Mouse (Mus musculus) megakaryocyte, embryonic 14.5 days (primary cell): ENCODE results near the gene Rhno1.

Experiments
- FLI1 ChIP-seq: IDR thresholded peaks from 2 replicates; pipeline ENCODE4 v1.6.1; 2012; ENCODE audit warnings: low read length, inconsistent platforms, mixed read lengths
- GATA1 ChIP-seq: IDR thresholded peaks from 3 replicates; pipeline ENCODE4 v1.6.1; 2012; ENCODE audit warnings: mixed read lengths, low read length, inconsistent platforms, borderline replicate concordance

DNA sequence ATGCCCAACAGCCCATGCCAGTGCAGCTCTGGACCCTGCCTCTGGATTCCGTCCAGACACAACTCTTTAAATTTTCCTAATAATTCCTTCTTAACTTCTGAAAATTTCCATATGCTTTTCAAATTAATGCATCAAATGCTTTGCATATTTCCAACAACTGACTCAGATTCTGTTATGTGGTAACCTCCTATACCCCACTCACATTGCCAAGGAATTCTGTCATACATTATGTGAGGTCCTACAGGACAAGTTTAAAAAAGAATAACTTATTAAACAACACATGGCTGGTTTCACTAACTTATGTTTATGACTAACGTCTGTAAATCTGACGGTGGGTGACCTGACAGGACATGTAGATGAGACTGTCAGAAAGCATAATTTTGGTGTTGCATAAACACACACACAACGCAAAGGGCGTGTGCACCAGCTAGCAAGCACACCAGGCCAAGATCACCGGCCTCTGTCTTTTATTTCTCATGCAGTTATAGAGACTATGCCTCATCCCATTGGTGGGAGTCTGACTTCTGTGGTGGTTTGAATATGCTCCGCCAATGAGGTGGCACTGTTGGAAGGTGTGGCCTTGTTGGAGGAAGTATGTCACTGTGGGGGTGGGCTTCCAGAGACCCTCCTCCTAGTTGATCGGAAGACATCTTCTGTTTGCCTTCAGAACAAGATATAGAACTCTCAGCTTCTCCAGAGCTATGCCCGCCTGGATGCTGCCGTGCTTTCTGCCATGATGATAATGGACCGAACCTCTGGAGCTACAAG lies 20.6 kb downstream of the Rhno1 start:
- TF ChIP-seq FLI1 (no peak), GATA1 (no peak)
